Mouse (Mus musculus) lung, adult 2 months (tissue): ENCODE results near the gene Kat2a.

Source experiments
- CTCF ChIP-seq: fragments of 200-500 bp; IDR thresholded peaks from 2 replicates; pipeline ENCODE4 v1.5.1; 2011; ENCODE audit warnings: mild to moderate bottlenecking, low read length, control low read depth; ENCODE audit not compliant: insufficient read depth
- POLR2A ChIP-seq: fragments of 200-500 bp; IDR thresholded peaks from 2 replicates; pipeline ENCODE4 v1.6.1; 2011; ENCODE audit warnings: low read depth, mild to moderate bottlenecking, control low read depth, low read length, borderline replicate concordance; ENCODE audit errors: extremely low read depth

DNA sequence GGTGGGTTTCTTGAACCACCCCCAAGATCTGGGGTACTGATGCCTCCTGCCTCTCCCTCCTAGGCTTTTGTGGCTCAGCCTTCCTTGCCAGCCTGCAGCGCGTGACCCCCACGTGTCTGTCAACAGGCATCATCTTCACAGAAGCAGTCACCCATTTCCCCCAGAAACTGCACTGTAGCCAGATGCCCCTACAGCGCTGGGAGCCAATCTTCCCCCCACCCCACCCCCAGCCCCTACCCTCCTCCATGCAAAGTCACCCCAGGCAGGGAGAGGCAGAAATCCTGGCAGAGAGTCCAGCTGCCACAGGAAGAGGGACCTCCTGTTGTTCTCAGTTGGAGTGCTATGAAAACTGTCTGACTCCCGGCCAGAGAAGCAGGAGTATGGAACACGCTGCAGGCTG is 55.8 kb downstream of the Kat2a start:
- TF ChIP-seq CTCF (no peak), POLR2A (no peak)
